1 mouse cellular context compared by ENCODE assay signal in genomic region chr4:14291172-14291571, GRCm38 (mm10).
TF ChIP-seq lines count a peak whose summit lies in the region.

No protein-coding gene starts in this region.

TF ChIP-seq in MEL, 35 proteins besides CTCF, POLR2A, EP300 and RAD21 (continued from another document):
- TF ChIP-seq GATA1 (IDR thresholded peaks at IDR 0.05; ENCODE audit: low read depth, low read length), result peak; percentile 39; the same call in 1 of the 2 replicates
- no peak for TF ChIP-seq MXI1 (IDR thresholded peaks at IDR 0.05; ENCODE audit: low read depth, low read length)
- 0 out of 2 replicates have a peak, but pooled peaks have one; percentile 50 for TF ChIP-seq MAZ (IDR thresholded peaks at IDR 0.05; ENCODE audit: low read depth, low read length)
- TF ChIP-seq POLR2AphosphoS5 (IDR thresholded peaks at IDR 0.05; ENCODE audit: borderline replicate concordance, low read depth, low read length), result no peak; the same call in 1 of the 2 replicates
- peak; percentile 90 for TF ChIP-seq TBP (IDR thresholded peaks at IDR 0.05; ENCODE audit: low read depth, low read length)
- TF ChIP-seq BHLHE40 (IDR thresholded peaks at IDR 0.05; ENCODE audit: borderline replicate concordance, low read depth, low read length), result no peak
- 0 out of 2 replicates have a peak, but pooled peaks have one; percentile 22 for TF ChIP-seq TCF12 (IDR thresholded peaks at IDR 0.05; ENCODE audit: low read depth, low read length)
- peak; percentile 78 for TF ChIP-seq HCFC1 (IDR thresholded peaks at IDR 0.05; ENCODE audit: low read depth, low read length)
- peak; percentile 78 for TF ChIP-seq USF1 (IDR thresholded peaks at IDR 0.05; ENCODE audit: low read depth, low read length)
- no peak for TF ChIP-seq ZNF384 (IDR thresholded peaks at IDR 0.05; ENCODE audit: low read depth, low read length)
- TF ChIP-seq POLR2AphosphoS2 (IDR thresholded peaks at IDR 0.05; ENCODE audit: low read length), result 0 out of 2 replicates have a peak, but pooled peaks have one; percentile 62
- TF ChIP-seq ELF1 (IDR thresholded peaks at IDR 0.05; ENCODE audit: low read depth, low read length), result peak; percentile 95
- no peak for TF ChIP-seq ETS1 (IDR thresholded peaks at IDR 0.05; ENCODE audit: low read depth, low read length)
- TF ChIP-seq MYC (IDR thresholded peaks at IDR 0.05; ENCODE audit: low read depth, low read length), result peak; percentile 6; the same call in 1 of the 2 replicates
- no peak for TF ChIP-seq MAFK (IDR thresholded peaks at IDR 0.05; ENCODE audit: borderline replicate concordance, low read depth, low read length)
- TF ChIP-seq NRF1 (IDR thresholded peaks at IDR 0.05; ENCODE audit: insufficient read depth, low read depth, low read length, poor library complexity, severe bottlenecking), result no peak
- TF ChIP-seq MYB (IDR thresholded peaks at IDR 0.05; ENCODE audit: low read depth, low read length), result no peak
- TF ChIP-seq MEF2A (IDR thresholded peaks at IDR 0.05; ENCODE audit: extremely low read depth, insufficient replicate concordance, low read depth, low read length, poor library complexity, severe bottlenecking), result no peak
- TF ChIP-seq SMC3 (IDR thresholded peaks at IDR 0.05; ENCODE audit: low read depth, low read length), result no peak
TF ChIP-seq in MEL: peak in this region for 13.
